Mouse (Mus musculus): ENCODE data around the gene Zfp90. TPM values are rescaled to one million over a fixed set of nuclear protein-coding genes. Genes with fewer than 3 reads are reported as not detected.

The Zfp90 gene
- 1 to 10 TPM; 1.2 to 1.7 TPM for total RNA-seq (2021)
- long read RNA-seq, experiment 1, partial matches to known transcripts, result 0 of 1 reads
- long read RNA-seq, experiment 1, other reads (novel, unspliced or antisense), result 0 of 1 reads
- long read RNA-seq, experiment 2, partial matches to known transcripts, result 0 of 1 reads
- long read RNA-seq, experiment 2, other reads (novel, unspliced or antisense), result 0 of 1 reads

GRCm38 (mm10) chr8:106415182-106415971 is at the start of gene Zfp90:
Zfp90 (plus strand) TSS chr8:106415327.
- peak within 1 kb of the TSS; percentile 86 for H3K27ac ChIP-seq
- intact Hi-C loops (cut with DNase I), result loop anchor here (10.0 kb wide), 1 partner anchor 229 kb away; no protein-coding TSS in a partner anchor
- TF ChIP-seq CTCF (IDR thresholded peaks at IDR 0.05), result peak; percentile 86
- peak within 1 kb of the TSS; percentile 83 for H3K4me3 ChIP-seq
- peak; percentile 94 for DNase-seq

- no peak overlapping the region for H3K4me3 ChIP-seq
- intact Hi-C loops (cut with DNase I), result no loop called here
- no peak for DNase-seq
- H3K27ac ChIP-seq, result no peak overlapping the region
- TF ChIP-seq CTCF (IDR thresholded peaks at IDR 0.05), result peak; percentile 23; the same call in 1 of the 2 replicates
Observed at GRCm38 (mm10) chr8:106368501-106368900, 46.6 kb upstream of the Zfp90 start.

GRCm38 (mm10) chr8:106369069-106369468 is 46.1 kb upstream of the Zfp90 start:
- Histone ChIP-seq H3K4me3 (no peak overlapping the region), H3K27ac (no peak overlapping the region)
- TF ChIP-seq CTCF (IDR thresholded peaks at IDR 0.05), result no peak
- intact Hi-C loops (cut with DNase I), result no loop called here
- DNase-seq, result no peak

GRCm38 (mm10) chr8:106375957-106376356 is 39.2 kb upstream of the Zfp90 start:
- TF ChIP-seq CTCF (IDR thresholded peaks at IDR 0.05), result no peak
- peak; percentile 53 for DNase-seq

GRCm38 (mm10) chr8:106376862-106377261 is 38.3 kb upstream of the Zfp90 start:
- H3K4me3 ChIP-seq, result no peak overlapping the region
- no peak for TF ChIP-seq CTCF (IDR thresholded peaks at IDR 0.05)
- DNase-seq, result no peak

More at GRCm38 (mm10) chr8:106375957-106376356, 39.2 kb upstream of the Zfp90 start:
- intact Hi-C loops (cut with DNase I), result no loop called here
- Histone ChIP-seq H3K27ac (0 out of 2 replicates have a peak overlapping the region, but pooled peaks have one; percentile 9), H3K4me3 (no peak overlapping the region)

GRCm38 (mm10) chr8:106378501-106379048 is 36.6 kb upstream of the Zfp90 start:
- TF ChIP-seq CTCF (IDR thresholded peaks at IDR 0.05), result no peak
- no peak for DNase-seq
- no peak overlapping the region for H3K4me3 ChIP-seq
- peak overlapping the region; percentile 28; the same call in 1 of the 2 replicates for H3K27ac ChIP-seq
- intact Hi-C loops (cut with DNase I), result no loop called here

More at GRCm38 (mm10) chr8:106376862-106377261, 38.3 kb upstream of the Zfp90 start:
- no peak overlapping the region for H3K27ac ChIP-seq
- intact Hi-C loops (cut with DNase I), result no loop called here

DNA sequence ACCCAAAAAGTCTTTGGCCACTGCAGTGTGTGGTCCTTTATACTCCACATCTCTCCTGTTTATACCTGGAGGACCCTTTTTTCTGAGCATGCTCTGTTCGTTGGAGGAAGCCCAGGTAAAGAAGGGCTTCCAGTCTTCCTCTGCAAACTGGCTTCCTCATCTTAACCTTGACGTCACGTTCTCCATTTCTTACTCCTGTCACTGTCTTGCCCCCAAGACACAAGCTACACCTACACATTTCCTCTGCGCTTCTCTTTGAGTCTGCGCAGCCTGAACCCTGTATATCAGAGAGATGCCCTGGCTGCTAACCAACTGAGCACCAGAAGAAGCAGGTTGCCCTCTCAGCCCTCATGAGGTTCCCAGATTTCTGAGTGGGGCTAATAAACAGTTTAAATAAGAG is 35.8 kb upstream of the Zfp90 start:
- DNase-seq, result no peak
- intact Hi-C loops (cut with DNase I), result no loop called here
- H3K4me3 ChIP-seq, result no peak overlapping the region
- 0 out of 2 replicates have a peak overlapping the region, but pooled peaks have one; percentile 28 for H3K27ac ChIP-seq
- no peak for TF ChIP-seq CTCF (IDR thresholded peaks at IDR 0.05)

DNA sequence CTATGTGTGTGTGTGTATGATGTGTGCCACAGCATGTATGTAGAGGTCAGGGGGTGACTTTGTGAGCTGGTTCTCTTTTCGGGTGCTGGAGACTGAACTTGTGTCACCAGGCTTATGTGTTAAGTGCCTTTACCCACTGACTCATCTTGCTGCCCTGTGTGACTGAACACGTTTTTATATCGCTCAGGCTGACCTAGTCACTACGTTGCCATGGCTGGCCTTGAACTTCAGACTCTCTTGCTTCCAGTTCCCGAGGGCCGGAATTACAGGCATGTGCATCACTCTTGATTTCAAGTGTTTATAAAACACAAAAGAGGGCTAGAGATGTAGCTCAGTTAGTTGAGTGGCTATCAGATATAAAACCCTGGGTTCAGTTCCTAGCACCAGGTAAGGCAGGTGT is 34.1 kb upstream of the Zfp90 start:
- intact Hi-C loops (cut with DNase I), result no loop called here
- no peak for DNase-seq
- Histone ChIP-seq H3K4me3 (no peak overlapping the region), H3K27ac (no peak overlapping the region)
- no peak for TF ChIP-seq CTCF (IDR thresholded peaks at IDR 0.05)

- no peak for DNase-seq
- no peak for TF ChIP-seq CTCF (IDR thresholded peaks at IDR 0.05)
- Histone ChIP-seq H3K27ac (no peak overlapping the region), H3K4me3 (no peak overlapping the region)
- intact Hi-C loops (cut with DNase I), result no loop called here
Observed at GRCm38 (mm10) chr8:106387801-106388415, 27.2 kb upstream of the Zfp90 start.

GRCm38 (mm10) chr8:106394493-106394892 is 20.6 kb upstream of the Zfp90 start:
- Histone ChIP-seq H3K27ac (peak overlapping the region; percentile 72), H3K4me3 (no peak overlapping the region)
- peak; percentile 72 for DNase-seq
- intact Hi-C loops (cut with DNase I), result no loop called here
- no peak for TF ChIP-seq CTCF (IDR thresholded peaks at IDR 0.05)

DNA sequence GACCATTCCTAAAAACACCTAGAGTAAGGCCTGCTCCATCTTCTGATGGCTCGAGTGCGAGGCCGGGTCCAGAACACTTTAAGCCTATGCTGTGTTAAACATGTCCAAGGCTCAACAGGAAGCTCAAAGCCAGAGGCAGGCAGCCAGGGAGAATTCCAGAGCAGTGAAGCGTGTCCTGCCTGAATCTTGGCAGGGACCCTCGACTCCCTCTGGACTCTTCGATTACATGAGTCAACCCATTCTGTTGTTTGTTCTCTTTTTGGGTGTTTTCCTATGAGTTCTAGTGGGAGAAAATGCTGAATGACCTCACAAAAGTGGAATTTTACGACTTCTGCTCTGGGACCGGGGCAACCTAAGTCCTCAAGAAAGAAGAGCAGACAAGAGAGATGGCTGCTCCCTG is 15.4 kb upstream of the Zfp90 start:
- Histone ChIP-seq H3K27ac (peak overlapping the region; percentile 77), H3K4me3 (0 out of 2 replicates have a peak overlapping the region, but pooled peaks have one; percentile 26)
- no peak for TF ChIP-seq CTCF (IDR thresholded peaks at IDR 0.05)
- peak; percentile 91 for DNase-seq
- intact Hi-C loops (cut with DNase I), result loop anchor here (5.0 to 10.0 kb wide), 3 partner anchors 62 to 175 kb away; partner anchors contain the start of gene Smpd3

DNA sequence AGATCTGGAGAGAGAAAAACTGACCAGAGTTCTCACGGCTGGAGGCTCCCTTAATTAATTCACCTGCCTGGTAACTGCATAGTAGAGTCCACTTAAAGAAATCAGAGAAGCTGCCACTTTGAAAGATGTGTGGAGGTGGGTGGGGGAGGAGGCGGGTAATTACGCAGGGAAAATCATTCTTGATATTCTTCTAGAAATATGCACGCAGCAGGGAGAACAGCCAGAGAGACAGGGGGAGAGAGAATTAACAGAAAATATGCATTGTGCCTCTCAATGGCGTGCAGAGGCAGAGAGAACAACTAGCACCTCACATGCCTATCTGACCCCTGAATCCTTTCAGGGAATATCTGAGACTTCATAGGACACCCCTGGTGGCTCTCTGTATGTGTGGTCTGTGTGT is 14.9 kb upstream of the Zfp90 start:
- no peak for DNase-seq
- Histone ChIP-seq H3K27ac (peak overlapping the region; percentile 77), H3K4me3 (0 out of 2 replicates have a peak overlapping the region, but pooled peaks have one; percentile 26)
- intact Hi-C loops (cut with DNase I), result loop anchor here (5.0 to 10.0 kb wide), 3 partner anchors 63 to 175 kb away; partner anchors contain the start of gene Smpd3
- no peak for TF ChIP-seq CTCF (IDR thresholded peaks at IDR 0.05)

All from gastrocnemius, adult 2 months (tissue).